Mouse (Mus musculus): ENCODE measurements at regions not wholly inside any gene's neighbourhood (a gene's known extent, or its start where the extent isn't known, plus 50 kb on each side); places are given as distances from the start of the nearest gene placed in this dataset.
"Not testable (repeated sequence)": the region's sequence is repeated elsewhere in the genome, so short reads cannot be mapped to it uniquely, and the experiment has no call there.

DNA sequence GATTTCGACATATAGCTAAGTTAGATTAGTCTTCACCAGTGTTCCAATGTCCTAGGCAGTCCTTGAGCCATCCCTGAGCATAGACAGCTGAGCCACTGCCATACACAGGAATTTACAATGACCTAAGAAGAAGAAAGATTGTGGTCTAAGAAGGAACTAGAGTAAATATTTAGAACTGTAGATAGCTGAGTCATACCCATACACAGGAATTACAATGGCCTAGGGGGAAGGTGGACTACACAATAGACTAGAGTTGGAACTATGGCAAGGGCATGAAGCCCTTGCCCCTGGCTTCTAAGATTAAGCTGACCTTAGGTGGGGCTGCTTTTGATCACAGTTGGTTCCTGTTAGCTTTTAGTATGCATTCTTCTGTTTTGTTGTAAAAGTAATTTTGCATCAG lies 173.0 kb downstream of the Impad1 start:
- H3K9me3 ChIP-seq; H3K27me3 ChIP-seq (replicated peaks); H3K36me3 ChIP-seq (replicated peaks); ATAC-seq (replicated peaks); H3K4me1 ChIP-seq; H3K27ac ChIP-seq; H3K9ac ChIP-seq; H3K4me2 ChIP-seq; H3K4me3 ChIP-seq: not testable (repeated sequence)
- 78% methylated on average over 1 of the region's 1 CpGs for WGBS

DNA sequence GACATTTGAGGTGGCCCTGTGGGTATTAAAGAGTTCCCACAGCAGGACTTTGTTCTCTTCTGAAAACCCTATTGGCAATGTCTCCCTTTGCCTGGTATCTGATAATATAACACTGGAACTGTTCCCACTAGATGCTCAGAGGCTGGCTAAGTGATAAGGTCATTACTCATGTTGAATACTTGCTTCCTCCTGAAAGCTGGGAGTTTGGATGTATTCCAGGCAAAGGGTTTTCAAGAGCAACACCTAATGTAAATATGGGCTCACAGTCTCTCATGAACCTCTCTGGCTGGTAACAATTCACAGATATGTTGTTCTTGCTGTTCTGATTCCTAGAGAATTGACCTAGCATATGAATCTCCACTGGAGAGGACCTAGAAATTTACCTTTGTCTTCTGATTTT lies 178.6 kb downstream of the Impad1 start:
- H3K9me3 ChIP-seq, result no peaks in the 10 kb centered on the region
- no peak overlapping the region for H3K4me2 ChIP-seq

More for the DNA sequence above, 178.6 kb downstream of the Impad1 start:
- Histone ChIP-seq H3K36me3 (replicated peaks) (no peaks in the 10 kb centered on the region), H3K4me3 (no peak overlapping the region), H3K27ac (no peak overlapping the region), H3K9ac (no peak overlapping the region), H3K27me3 (replicated peaks) (no peaks in the 10 kb centered on the region), H3K4me1 (no peaks in the 10 kb centered on the region)
- ATAC-seq (replicated peaks), result no peak
